28 mouse cellular contexts compared by ENCODE assay signal in the genomic region with DNA sequence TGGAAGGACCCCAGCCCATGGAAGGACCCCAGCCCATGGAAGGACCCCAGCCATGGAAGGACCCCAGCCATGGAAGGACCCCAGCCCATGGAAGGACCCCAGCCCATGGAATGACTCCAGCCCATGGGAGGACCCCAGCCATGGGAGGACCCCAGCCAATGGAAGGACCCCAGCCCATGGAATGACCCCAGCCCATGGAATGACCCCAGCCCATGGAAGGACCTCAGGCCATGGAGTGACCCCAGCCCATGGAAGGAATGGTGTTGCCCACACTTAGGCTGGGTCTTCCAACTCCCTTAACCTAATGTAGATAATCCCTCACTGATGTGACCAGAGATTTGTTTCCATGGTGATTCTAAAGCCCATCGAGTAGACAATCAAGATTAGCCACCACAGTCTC. TPM values are rescaled to one million over a fixed set of nuclear protein-coding genes. Genes with fewer than 3 reads are reported as not detected.
DNase-seq lines count a peak whose midpoint lies in the region; ATAC-seq and TF ChIP-seq lines count a peak whose summit lies in the region.
"Had no signal": no experiment of that assay in that cellular context is flagged by ENCODE, and none has a peak within 500 bp of the region (broad histone marks: within the 10 kb centered on the region; RNA-seq: fewer than 3 reads in every experiment).

No protein-coding gene starts in this region.

- H3K36me3 ChIP-seq in liver, embryonic 11.5 days (ENCODE audit: control insufficient read depth, insufficient read depth, low read length), result no peaks in the 10 kb centered on the region
- H3K36me3 ChIP-seq in liver, embryonic 12.5 days, result no peaks in the 10 kb centered on the region
- no peaks in the 10 kb centered on the region for H3K36me3 ChIP-seq in testis, adult 2 months (ENCODE audit: control insufficient read depth, insufficient read depth, low read length)
- H3K36me3 ChIP-seq: embryonic facial prominence, embryonic 10.5 days; embryonic facial prominence, embryonic 12.5 days; forebrain, embryonic 12.5 days; forebrain, embryonic 15.5 days; G1E had no signal

- 81% methylated on average over 1 of the region's 1 CpGs for WGBS in liver, embryonic 11.5 days
- WGBS in liver, embryonic 12.5 days (ENCODE audit: insufficient replicate concordance), result 58% methylated on average over 1 of the region's 1 CpGs

- no peak for ATAC-seq in cerebellum, adult (ENCODE audit: insufficient number of reproducible peaks, low FRiP score, low TSS enrichment)
- no peak for ATAC-seq in liver, embryonic 11.5 days (replicated peaks; ENCODE audit: low FRiP score)
- ATAC-seq in liver, embryonic 12.5 days, result no peak
- ATAC-seq: activated CD4-positive, CD25-positive, alpha-beta regulatory T cell, adult 4 months; CD4-positive, CD25-positive, alpha-beta regulatory T cell, adult 4 months; forebrain, embryonic 15.5 days; forebrain, postnatal 0 days; Patski had no signal

- no peak overlapping the region for H3K27ac ChIP-seq in liver, embryonic 11.5 days (ENCODE audit: low read depth, low read length)
- no peak overlapping the region for H3K27ac ChIP-seq in liver, embryonic 12.5 days
- H3K27ac ChIP-seq in testis, adult 2 months (ENCODE audit: control insufficient read depth, insufficient read depth, low read depth, low read length), result no peak overlapping the region
- H3K27ac ChIP-seq: embryonic facial prominence, embryonic 10.5 days; embryonic facial prominence, embryonic 12.5 days; forebrain, embryonic 12.5 days; forebrain, embryonic 15.5 days had no signal

- H3K27me3 ChIP-seq in liver, embryonic 11.5 days (replicated peaks; ENCODE audit: control insufficient read depth, insufficient read depth, low read length), result peaks cover 26% of the 10 kb centered on the region
- peaks cover 63% of the 10 kb centered on the region for H3K27me3 ChIP-seq in liver, embryonic 12.5 days (replicated peaks)
- H3K27me3 ChIP-seq in testis, adult 2 months (ENCODE audit: control insufficient read depth, insufficient read depth, low read length), result peaks cover 3% of the 10 kb centered on the region

- intact Hi-C loops in heart, postnatal 36 days (cut with DNase I), result no loop called here

- H3K4me1 ChIP-seq in liver, embryonic 11.5 days (replicated peaks; ENCODE audit: control insufficient read depth, insufficient read depth, low read length), result peaks cover 4% of the 10 kb centered on the region
- peaks cover 16% of the 10 kb centered on the region for H3K4me1 ChIP-seq in liver, embryonic 12.5 days
- peaks cover 28% of the 10 kb centered on the region for H3K4me1 ChIP-seq in testis, adult 2 months (ENCODE audit: control insufficient read depth, insufficient read depth, low read length)

- no peak overlapping the region for H3K4me3 ChIP-seq in liver, embryonic 11.5 days (ENCODE audit: low read depth, low read length)
- no peak overlapping the region for H3K4me3 ChIP-seq in liver, embryonic 12.5 days
- peak overlapping the region; percentile 91 for H3K4me3 ChIP-seq in testis, adult 2 months (ENCODE audit: control insufficient read depth, low read depth, low read length)
- H3K4me3 ChIP-seq: embryonic facial prominence, embryonic 10.5 days; embryonic facial prominence, embryonic 12.5 days; forebrain, embryonic 12.5 days; forebrain, embryonic 15.5 days had no signal

- no peak for TF ChIP-seq CTCF in testis, adult 2 months (IDR thresholded peaks at IDR 0.05; ENCODE audit: control insufficient read depth, insufficient read depth, insufficient replicate concordance, low read depth, low read length)

- no peak overlapping the region for H3K9ac ChIP-seq in liver, embryonic 11.5 days (ENCODE audit: low read depth, low read length)
- no peak overlapping the region for H3K9ac ChIP-seq in liver, embryonic 12.5 days
- H3K9ac ChIP-seq: embryonic facial prominence, embryonic 12.5 days; forebrain, embryonic 12.5 days; forebrain, embryonic 15.5 days; forebrain, postnatal 0 days had no signal

- H3K4me2 ChIP-seq in liver, embryonic 11.5 days, result no peak overlapping the region
- no peak overlapping the region for H3K4me2 ChIP-seq in liver, embryonic 12.5 days
- H3K4me2 ChIP-seq: embryonic facial prominence, embryonic 12.5 days; forebrain, embryonic 12.5 days; forebrain, embryonic 15.5 days had no signal

- TF ChIP-seq POLR2A in testis, adult 2 months (IDR thresholded peaks at IDR 0.05; ENCODE audit: control insufficient read depth, low read depth, low read length), result no peak

- H3K9me3 ChIP-seq in liver, embryonic 11.5 days (ENCODE audit: control insufficient read depth, low read length), result no peaks in the 10 kb centered on the region
- H3K9me3 ChIP-seq in liver, embryonic 12.5 days (replicated peaks), result no peaks in the 10 kb centered on the region
- H3K9me3 ChIP-seq: embryonic facial prominence, embryonic 10.5 days; embryonic facial prominence, embryonic 12.5 days; forebrain, embryonic 12.5 days; forebrain, embryonic 15.5 days; G1E had no signal

- peak; percentile 10 for DNase-seq in cerebellum, adult 11-12 months
- DNase-seq in heart, adult 11 months, result peak; percentile 54
- DNase-seq in heart, postnatal 36 days, result no peak
- DNase-seq in liver, embryonic 11.5 days (ENCODE audit: low spot score), result peak; percentile 10
- DNase-seq in testis, postnatal 10 days (ENCODE audit: low spot score), result no peak
- DNase-seq: adrenal gland, adult 8-10 months; adrenal gland, postnatal 14 days; adrenal gland, postnatal 36 days; B cell, adult 2 months; cerebellum, adult 11 months; cerebellum, adult 9-10 months; cerebellum, postnatal 10 days; forebrain, postnatal 0 days had no signal

RNA-seq across cellular contexts. Expression of gene 4931429L15Rik, which starts 11.5 kb away (rescaled TPM):
- total RNA-seq in heart, postnatal 36 days (2021), result not detected
- not detected in 2 replicates for polyA plus RNA-seq in liver, embryonic 11.5 days (2014; fragmentation: Nextera tagmentation; extraction: Ambion mirVana)
- not detected in 2 replicates for polyA plus RNA-seq in liver, embryonic 12.5 days (2016; fragmentation: Nextera tagmentation; extraction: Ambion mirVana)
- 180 and 193 TPM in 2 replicates for polyA plus RNA-seq in testis, adult 2 months (2012; rRNA removed)
- total RNA-seq: adrenal gland, adult 18-20 months; adrenal gland, adult 8-10 months; adrenal gland, postnatal 14 days; adrenal gland, postnatal 36 days; CH12.LX; forebrain, postnatal 0 days; G1E had no signal
- polyA plus RNA-seq: activated CD4-positive, CD25-positive, alpha-beta regulatory T cell, adult 4 months; CD4-positive, CD25-positive, alpha-beta regulatory T cell, adult 4 months; cerebellum, adult 2 months; embryonic facial prominence, embryonic 10.5 days; embryonic facial prominence, embryonic 12.5 days; embryonic facial prominence, embryonic 14.5 days; forebrain, embryonic 12.5 days; forebrain, embryonic 15.5 days; forebrain, postnatal 0 days; G1E; Patski had no signal

RNA-seq across cellular contexts. Expression of gene Bud13, which starts 48.5 kb away (rescaled TPM):
- total RNA-seq in heart, postnatal 36 days (2021), result 1 to 10 TPM; 7.5 to 9.1 TPM
- 20.7 and 22.4 TPM in 2 replicates for polyA plus RNA-seq in liver, embryonic 11.5 days (2014; fragmentation: Nextera tagmentation; extraction: Ambion mirVana)
- polyA plus RNA-seq in liver, embryonic 12.5 days (2016; fragmentation: Nextera tagmentation; extraction: Ambion mirVana), result 12.3 and 13.2 TPM in 2 replicates
- polyA plus RNA-seq in testis, adult 2 months (2012; rRNA removed), result 5.8 and 6.2 TPM in 2 replicates

RNA-seq across cellular contexts. Expression of gene Zpr1, which starts 58.4 kb away (rescaled TPM):
- total RNA-seq in heart, postnatal 36 days (2021), result 10 to 100 TPM; 19.5 to 24.6 TPM
- 92.6 and 96.7 TPM in 2 replicates for polyA plus RNA-seq in liver, embryonic 11.5 days (2014; fragmentation: Nextera tagmentation; extraction: Ambion mirVana)
- 55.4 and 56.0 TPM in 2 replicates for polyA plus RNA-seq in liver, embryonic 12.5 days (2016; fragmentation: Nextera tagmentation; extraction: Ambion mirVana)
- 46.5 and 52.2 TPM in 2 replicates for polyA plus RNA-seq in testis, adult 2 months (2012; rRNA removed)

Comparison
In these comparisons a context has a peak if more than half of its experiments do, and no peak if none do; other contexts are left out.
1. DNase-seq: peak in cerebellum, adult 11-12 months (single experiment), heart, adult 11 months (single experiment) and liver, embryonic 11.5 days (single experiment); none in heart, postnatal 36 days (0 of 2) and testis, postnatal 10 days (single experiment).
2. RNA of gene 4931429L15Rik, which starts 11.5 kb away (polyA plus RNA-seq): 180 to 193 TPM in testis, adult 2 months; not detected in liver, embryonic 11.5 days and not detected in liver, embryonic 12.5 days; every median in the first group is over 100 times any median in the second.